Mouse (Mus musculus): ENCODE measurements around the gene Atp2a2. TPM values are rescaled to one million over a fixed set of nuclear protein-coding genes. Genes with fewer than 3 reads are reported as not detected.

Gene Atp2a2
- polyA plus RNA-seq, 1 experiment from 2014 or later: 239 TPM

- in situ Hi-C loops (cut with MboI; ENCODE audit: low pct_unique_long_range_greater_than_20kb): no loop called here
- ATAC-seq: no peak
- POLR2A ChIA-PET: interaction anchor here (1.8 kb wide), 1 partner anchor 9 kb away, joined by 9 read pairs; the partner anchor contains the start of gene Atp2a2
Observed at GRCm38 (mm10) chr5:122510651-122511157, 8.7 kb upstream of the Atp2a2 start.

GRCm38 (mm10) chr5:122509608-122510007 lies 7.6 kb upstream of the Atp2a2 start:
- no peak for ATAC-seq
- ChIA-PET POLR2A (no interaction called here), CTCF (interaction anchor here (0.7 to 1.5 kb wide), 2 partner anchors 9 to 60 kb away, joined by 3 to 5 read pairs; no protein-coding TSS in a partner anchor)
- no peak for TF ChIP-seq CTCF (IDR thresholded peaks at IDR 0.05)
- H3K27me3 ChIP-seq: no peaks in the 10 kb centered on the region
- in situ Hi-C loops (cut with MboI; ENCODE audit: low pct_unique_long_range_greater_than_20kb): no loop called here
- no peak for DNase-seq (ENCODE audit: low read depth, low spot score)

More at GRCm38 (mm10) chr5:122510651-122511157, 8.7 kb upstream of the Atp2a2 start:
- DNase-seq (ENCODE audit: low read depth, low spot score): no peak
- no peaks in the 10 kb centered on the region for H3K27me3 ChIP-seq
- TF ChIP-seq CTCF (IDR thresholded peaks at IDR 0.05): no peak
- CTCF ChIA-PET: interaction anchor here (1.5 kb wide), 1 partner anchor 8 kb away, joined by 5 read pairs; no protein-coding TSS in a partner anchor

GRCm38 (mm10) chr5:122508861-122509306 lies 6.9 kb upstream of the Atp2a2 start:
- ATAC-seq: no peak
- no peak for DNase-seq (ENCODE audit: low read depth, low spot score)
- in situ Hi-C loops (cut with MboI; ENCODE audit: low pct_unique_long_range_greater_than_20kb): no loop called here
- no peak for TF ChIP-seq CTCF (IDR thresholded peaks at IDR 0.05)
- CTCF ChIA-PET: interaction anchor here (0.7 kb wide), 1 partner anchor 61 kb away, joined by 3 read pairs; no protein-coding TSS in a partner anchor
- H3K27me3 ChIP-seq: no peaks in the 10 kb centered on the region
- POLR2A ChIA-PET: interaction anchor here (0.6 to 0.7 kb wide), 3 partner anchors 10 to 1064 kb away, joined by 3 to 8 read pairs (median 3); no protein-coding TSS in a partner anchor

GRCm38 (mm10) chr5:122507396-122507795 lies 5.4 kb upstream of the Atp2a2 start:
- POLR2A ChIA-PET: interaction anchor here (1.0 kb wide), 1 partner anchor 39 kb away, joined by 3 read pairs; no protein-coding TSS in a partner anchor
- no peaks in the 10 kb centered on the region for H3K27me3 ChIP-seq
- CTCF ChIA-PET: no interaction called here
- in situ Hi-C loops (cut with MboI; ENCODE audit: low pct_unique_long_range_greater_than_20kb): no loop called here
- TF ChIP-seq CTCF (IDR thresholded peaks at IDR 0.05): no peak
- ATAC-seq (no peak), DNase-seq (ENCODE audit: low read depth, low spot score) (no peak)

- no peak for TF ChIP-seq CTCF (IDR thresholded peaks at IDR 0.05)
- in situ Hi-C loops (cut with MboI; ENCODE audit: low pct_unique_long_range_greater_than_20kb): no loop called here
- POLR2A ChIA-PET: no interaction called here
- DNase-seq (ENCODE audit: low read depth, low spot score): no peak
- H3K27me3 ChIP-seq: no peaks in the 10 kb centered on the region
- CTCF ChIA-PET: interaction anchor here (1.5 kb wide), 1 partner anchor 37 kb away, joined by 5 read pairs; no protein-coding TSS in a partner anchor
- no peak for ATAC-seq
Observed at GRCm38 (mm10) chr5:122506462-122506861, 4.4 kb upstream of the Atp2a2 start.

- CTCF ChIA-PET: interaction anchor here (1.5 kb wide), 1 partner anchor 38 kb away, joined by 5 read pairs; no protein-coding TSS in a partner anchor
- no peaks in the 10 kb centered on the region for H3K27me3 ChIP-seq
- TF ChIP-seq CTCF (IDR thresholded peaks at IDR 0.05): no peak
- POLR2A ChIA-PET: interaction anchor here (1.7 kb wide), 1 partner anchor 33 kb away, joined by 4 read pairs; no protein-coding TSS in a partner anchor
- DNase-seq (ENCODE audit: low read depth, low spot score) (no peak), ATAC-seq (no peak)
- in situ Hi-C loops (cut with MboI; ENCODE audit: low pct_unique_long_range_greater_than_20kb): no loop called here
Observed at GRCm38 (mm10) chr5:122505554-122505953, 3.5 kb upstream of the Atp2a2 start.

GRCm38 (mm10) chr5:122503760-122504119 lies 1.7 kb upstream of the Atp2a2 start:
- in situ Hi-C loops (cut with MboI; ENCODE audit: low pct_unique_long_range_greater_than_20kb): no loop called here
- no peaks in the 10 kb centered on the region for H3K27me3 ChIP-seq
- no peak for TF ChIP-seq CTCF (IDR thresholded peaks at IDR 0.05)
- CTCF ChIA-PET: interaction anchor here (1.0 to 1.5 kb wide), 2 partner anchors 9 to 43 kb away, joined by 3 to 5 read pairs; no protein-coding TSS in a partner anchor
- no peak for DNase-seq (ENCODE audit: low read depth, low spot score)
- POLR2A ChIA-PET: interaction anchor here (1.1 to 1.7 kb wide), 3 partner anchors 15 to 44 kb away, joined by 3 to 4 read pairs (median 3); no protein-coding TSS in a partner anchor
- ATAC-seq: no peak

- no peaks in the 10 kb centered on the region for H3K27me3 ChIP-seq
- DNase-seq (ENCODE audit: low read depth, low spot score) (no peak), ATAC-seq (no peak)
- CTCF ChIA-PET: interaction anchor here (1.0 kb wide), 1 partner anchor 9 kb away, joined by 3 read pairs; no protein-coding TSS in a partner anchor
- in situ Hi-C loops (cut with MboI; ENCODE audit: low pct_unique_long_range_greater_than_20kb): no loop called here
- no peak for TF ChIP-seq CTCF (IDR thresholded peaks at IDR 0.05)
- POLR2A ChIA-PET: interaction anchor here (1.1 to 1.7 kb wide), 2 partner anchors 16 to 44 kb away, joined by 3 read pairs; no protein-coding TSS in a partner anchor
Observed at GRCm38 (mm10) chr5:122503015-122503759, 1.2 kb upstream of the Atp2a2 start.

- ATAC-seq: peak; percentile 51
- ChIA-PET POLR2A (interaction anchor here (0.7 to 1.5 kb wide), 11 partner anchors 10 to 270 kb away, joined by 3 to 13 read pairs (median 4); partner anchors contain the start of gene Arpc3), CTCF (interaction anchor here (1.1 kb wide), 1 partner anchor 46 kb away, joined by 3 read pairs; no protein-coding TSS in a partner anchor)
- no peak for DNase-seq (ENCODE audit: low read depth, low spot score)
- no peak for TF ChIP-seq CTCF (IDR thresholded peaks at IDR 0.05)
- in situ Hi-C loops (cut with MboI; ENCODE audit: low pct_unique_long_range_greater_than_20kb): no loop called here
- H3K27me3 ChIP-seq: no peaks in the 10 kb centered on the region
Observed at GRCm38 (mm10) chr5:122501101-122502076, 636 bp downstream of the Atp2a2 start.
